Mouse (Mus musculus) liver, adult (tissue): ENCODE measurements around the gene Mtif3.

Source experiments
- GATA4 ChIP-seq: IDR thresholded peaks from 2 replicates; pipeline ENCODE4 v1.6.1; 2014; ENCODE audit warnings: mild to moderate bottlenecking, low read length; ENCODE audit not compliant: insufficient replicate concordance

Mtif3 gene

GRCm38 (mm10) chr5:146907533-146907932, 56.1 kb downstream of the Mtif3 start:
- TF ChIP-seq GATA4: no peak

DNA sequence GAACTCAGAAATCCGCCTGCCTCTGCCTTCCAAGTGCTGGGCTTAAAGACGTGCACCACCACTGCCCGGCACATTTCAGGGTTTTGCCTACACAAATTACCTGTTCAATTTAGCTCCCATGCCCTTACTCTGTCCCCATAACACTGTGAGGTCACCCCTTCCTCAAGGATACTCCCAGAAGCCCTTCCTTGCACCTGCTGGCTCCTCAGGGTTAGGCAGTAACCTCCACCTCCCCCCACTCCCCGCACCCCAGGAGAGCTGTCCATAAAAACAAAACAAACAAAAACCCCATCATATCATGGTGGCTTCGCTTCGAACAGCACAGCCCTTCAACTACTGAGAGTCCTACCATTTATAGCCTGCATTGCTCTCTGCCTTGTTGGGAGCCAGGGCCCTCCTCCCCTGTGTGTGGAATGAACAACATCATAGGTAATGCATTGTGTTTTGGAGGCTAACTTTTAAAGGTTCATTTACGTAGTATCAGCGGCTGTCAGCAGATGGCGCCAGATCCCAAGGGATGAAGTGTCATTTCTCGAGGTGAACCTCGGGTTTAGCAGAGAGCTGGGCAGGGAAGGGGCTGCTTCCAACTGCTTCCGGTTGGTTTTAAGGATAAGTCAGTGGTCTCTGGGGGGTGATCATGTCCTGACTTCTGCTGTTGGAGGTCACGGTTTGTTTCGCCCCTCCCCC, 58.0 kb downstream of the Mtif3 start:
- no peak for TF ChIP-seq GATA4

GRCm38 (mm10) chr5:146904404-146904803, 59.2 kb downstream of the Mtif3 start:
- no peak for TF ChIP-seq GATA4
